Mouse (Mus musculus): ENCODE results near the gene BC052040. TPM values are rescaled to one million over a fixed set of nuclear protein-coding genes. Genes with fewer than 3 reads are reported as not detected.

The BC052040 gene
- polyA plus RNA-seq, 1 experiment from 2014 or later = 18.9 TPM

DNA sequence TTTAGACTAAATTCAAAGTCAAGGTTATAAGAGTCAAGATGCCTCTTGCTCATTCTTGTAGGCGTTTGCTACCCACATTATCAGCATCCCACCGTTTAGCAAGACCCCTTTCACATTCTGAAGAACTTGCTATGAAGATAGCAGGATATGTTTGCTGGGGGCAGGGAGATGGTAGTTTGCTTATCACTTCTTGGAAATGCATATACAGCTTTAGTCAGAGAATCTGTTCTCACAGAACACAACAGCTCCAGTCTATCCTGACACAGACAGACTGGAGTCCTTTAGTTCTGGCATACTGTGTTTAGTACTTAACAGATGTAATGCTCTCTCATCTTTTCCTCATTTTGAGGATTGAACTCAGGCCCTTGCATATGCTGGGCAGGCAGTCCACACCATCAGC is 28.6 kb downstream of the BC052040 start:
- Histone ChIP-seq H3K27me3 (replicated peaks; ENCODE audit: control insufficient read depth, insufficient read depth, low read length) (no peaks in the 10 kb centered on the region), H3K36me3 (ENCODE audit: control insufficient read depth, insufficient read depth, low read length) (no peaks in the 10 kb centered on the region), H3K9me3 (replicated peaks; ENCODE audit: control insufficient read depth, low read length) (no peaks in the 10 kb centered on the region), H3K4me3 (ENCODE audit: low read depth, low read length) (no peak overlapping the region), H3K4me2 (ENCODE audit: low read length) (no peak overlapping the region), H3K4me1 (ENCODE audit: control insufficient read depth, insufficient read depth, low read length) (peaks cover 5% of the 10 kb centered on the region), H3K9ac (ENCODE audit: low read length) (no peak overlapping the region), H3K27ac (ENCODE audit: low read depth, low read length) (no peak overlapping the region)
- WGBS = 88% methylated on average over 2 of the region's 2 CpGs
- DNase-seq (ENCODE audit: low spot score) = no peak
- no peak for ATAC-seq

DNA sequence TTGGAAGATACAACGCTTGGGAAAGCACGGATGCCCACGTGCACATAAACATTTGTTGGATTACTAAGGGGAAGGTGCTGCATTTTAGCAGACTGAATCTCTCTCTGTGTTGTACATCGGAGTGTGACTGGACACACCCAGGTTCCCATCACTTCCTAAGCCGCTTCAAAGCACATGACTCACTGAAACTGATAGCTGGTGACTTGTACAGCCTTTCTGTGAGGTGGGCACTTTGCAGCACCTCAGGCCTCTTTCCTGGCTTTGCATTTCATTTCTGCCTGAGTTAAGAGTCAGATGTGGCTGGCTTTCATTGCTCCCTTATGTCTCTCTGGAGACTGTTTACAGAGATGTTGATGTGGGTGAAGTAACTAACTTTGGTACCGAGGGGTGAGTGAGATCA is 29.0 kb downstream of the BC052040 start:
- WGBS = 95% methylated on average over 6 of the region's 6 CpGs
- Histone ChIP-seq H3K4me2 (ENCODE audit: low read length) (no peak overlapping the region), H3K9ac (ENCODE audit: low read length) (no peak overlapping the region), H3K4me1 (ENCODE audit: control insufficient read depth, insufficient read depth, low read length) (peaks cover 5% of the 10 kb centered on the region), H3K36me3 (ENCODE audit: control insufficient read depth, insufficient read depth, low read length) (no peaks in the 10 kb centered on the region), H3K4me3 (ENCODE audit: low read depth, low read length) (no peak overlapping the region), H3K27ac (ENCODE audit: low read depth, low read length) (no peak overlapping the region), H3K9me3 (replicated peaks; ENCODE audit: control insufficient read depth, low read length) (no peaks in the 10 kb centered on the region), H3K27me3 (replicated peaks; ENCODE audit: control insufficient read depth, insufficient read depth, low read length) (no peaks in the 10 kb centered on the region)
- DNase-seq (ENCODE audit: low spot score) (no peak), ATAC-seq (no peak)

DNA sequence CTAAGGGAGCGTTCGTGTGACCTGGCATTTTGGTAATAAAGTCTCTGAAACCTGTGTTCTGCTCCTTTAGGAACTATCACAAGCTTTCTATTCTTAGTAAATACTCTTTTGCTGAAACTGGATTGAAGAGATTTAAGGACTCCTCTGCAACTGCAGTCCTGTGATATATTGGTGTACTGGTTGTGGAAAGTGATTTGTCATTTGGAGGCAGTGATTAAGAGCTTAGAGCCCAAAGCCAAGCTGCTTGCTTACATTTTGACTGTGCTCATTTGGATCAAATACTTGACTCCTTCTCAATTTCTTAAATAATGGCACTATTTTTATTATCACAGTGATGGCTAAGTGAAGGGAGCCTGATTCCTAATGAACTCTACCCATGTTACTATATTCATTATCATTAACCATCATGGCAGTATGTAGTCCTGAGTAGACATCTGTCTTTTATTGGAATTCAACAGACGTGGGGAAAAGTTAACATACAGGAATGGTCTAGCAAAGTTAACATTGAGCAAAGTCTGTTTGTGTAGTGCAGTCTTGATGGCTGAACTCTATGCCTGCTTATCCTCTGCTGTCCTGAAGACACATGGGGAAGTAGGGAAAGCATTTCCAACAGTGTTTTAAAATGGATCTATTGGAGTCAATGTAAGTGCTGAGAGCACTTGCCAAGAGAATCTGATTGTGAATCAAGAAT is 32.5 kb downstream of the BC052040 start:
- no peaks in the 10 kb centered on the region for H3K4me1 ChIP-seq (ENCODE audit: control insufficient read depth, insufficient read depth, low read length)
- no peak overlapping the region for H3K9ac ChIP-seq (ENCODE audit: low read length)
- ATAC-seq (no peak), DNase-seq (ENCODE audit: low spot score) (no peak)
- no peaks in the 10 kb centered on the region for H3K27me3 ChIP-seq (replicated peaks; ENCODE audit: control insufficient read depth, insufficient read depth, low read length)
- no peak overlapping the region for H3K4me3 ChIP-seq (ENCODE audit: low read depth, low read length)
- H3K9me3 ChIP-seq (replicated peaks; ENCODE audit: control insufficient read depth, low read length) = no peaks in the 10 kb centered on the region
- H3K4me2 ChIP-seq (ENCODE audit: low read length) = no peak overlapping the region
- H3K27ac ChIP-seq (ENCODE audit: low read depth, low read length) = no peak overlapping the region
- H3K36me3 ChIP-seq (ENCODE audit: control insufficient read depth, insufficient read depth, low read length) = no peaks in the 10 kb centered on the region
- 91% methylated on average over 3 of the region's 3 CpGs for WGBS

DNA sequence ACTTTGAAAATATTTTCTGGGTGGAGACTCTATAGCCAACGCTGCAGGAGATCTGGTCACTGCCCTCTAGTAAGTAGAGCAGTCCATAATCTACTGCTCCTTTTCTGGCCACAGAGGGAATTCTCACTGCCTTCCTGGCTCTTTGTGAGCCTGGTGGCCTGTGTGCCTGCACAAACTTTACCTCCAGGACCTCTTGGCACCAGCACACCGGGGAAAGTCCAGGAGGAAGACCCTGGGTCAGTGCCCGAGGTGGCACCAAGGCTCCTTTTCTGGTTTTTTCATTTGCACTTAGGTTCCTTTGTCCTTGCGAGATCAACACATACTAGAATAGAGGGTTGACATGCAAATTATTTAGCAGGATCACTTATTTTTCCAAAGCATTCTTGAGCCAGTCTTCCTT is 47.0 kb downstream of the BC052040 start:
- no peaks in the 10 kb centered on the region for H3K9me3 ChIP-seq (replicated peaks; ENCODE audit: control insufficient read depth, low read length)
- H3K4me1 ChIP-seq (ENCODE audit: control insufficient read depth, insufficient read depth, low read length) = 0 out of 2 replicates have a peak, but pooled peaks cover 3% of the 10 kb centered on the region
- H3K4me2 ChIP-seq (ENCODE audit: low read length) = no peak overlapping the region
- no peak for ATAC-seq
- no peak overlapping the region for H3K27ac ChIP-seq (ENCODE audit: low read depth, low read length)
- no peak overlapping the region for H3K9ac ChIP-seq (ENCODE audit: low read length)
- H3K36me3 ChIP-seq (ENCODE audit: control insufficient read depth, insufficient read depth, low read length) = no peaks in the 10 kb centered on the region
- no peak for DNase-seq (ENCODE audit: low spot score)
- H3K27me3 ChIP-seq (replicated peaks; ENCODE audit: control insufficient read depth, insufficient read depth, low read length) = no peaks in the 10 kb centered on the region
- WGBS = 90% methylated on average over 4 of the region's 4 CpGs
- no peak overlapping the region for H3K4me3 ChIP-seq (ENCODE audit: low read depth, low read length)

DNA sequence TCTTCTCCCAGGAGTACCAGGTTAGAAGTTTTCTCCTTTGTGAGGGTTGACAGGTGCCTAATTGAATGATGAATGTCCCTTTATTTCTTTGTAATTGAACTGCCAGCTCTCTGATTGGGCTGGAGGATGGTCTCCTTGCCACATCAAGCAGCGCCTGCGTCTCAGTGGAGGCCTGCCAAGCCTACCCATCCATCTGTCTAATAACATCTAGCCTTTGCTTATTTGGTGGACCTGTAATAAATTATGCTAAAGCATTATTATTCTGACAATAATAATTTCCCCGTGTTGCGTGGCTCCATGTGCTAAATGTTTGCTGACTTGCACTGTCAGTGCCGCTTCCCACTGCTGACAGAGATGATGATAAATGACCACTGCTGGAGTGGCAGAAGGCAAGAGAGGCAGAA is 49.5 kb downstream of the BC052040 start:
- no peak overlapping the region for H3K9ac ChIP-seq (ENCODE audit: low read length)
- no peak overlapping the region for H3K27ac ChIP-seq (ENCODE audit: low read depth, low read length)
- DNase-seq (ENCODE audit: low spot score) (peak; percentile 40), ATAC-seq (no peak)
- H3K9me3 ChIP-seq (replicated peaks; ENCODE audit: control insufficient read depth, low read length) = no peaks in the 10 kb centered on the region
- H3K4me2 ChIP-seq (ENCODE audit: low read length) = no peak overlapping the region
- H3K27me3 ChIP-seq (replicated peaks; ENCODE audit: control insufficient read depth, insufficient read depth, low read length) = no peaks in the 10 kb centered on the region
- no peak overlapping the region for H3K4me3 ChIP-seq (ENCODE audit: low read depth, low read length)
- 41% methylated on average over 5 of the region's 5 CpGs for WGBS
- H3K4me1 ChIP-seq (ENCODE audit: control insufficient read depth, insufficient read depth, low read length) = 0 out of 2 replicates have a peak, but pooled peaks cover 3% of the 10 kb centered on the region
- H3K36me3 ChIP-seq (ENCODE audit: control insufficient read depth, insufficient read depth, low read length) = no peaks in the 10 kb centered on the region

GRCm38 (mm10) chr2:115631826-115632225 is 50.3 kb downstream of the BC052040 start:
- Histone ChIP-seq H3K4me1 (ENCODE audit: control insufficient read depth, insufficient read depth, low read length) (0 out of 2 replicates have a peak, but pooled peaks cover 3% of the 10 kb centered on the region), H3K4me2 (ENCODE audit: low read length) (no peak overlapping the region), H3K27me3 (replicated peaks; ENCODE audit: control insufficient read depth, insufficient read depth, low read length) (no peaks in the 10 kb centered on the region), H3K27ac (ENCODE audit: low read depth, low read length) (no peak overlapping the region), H3K4me3 (ENCODE audit: low read depth, low read length) (no peak overlapping the region), H3K9me3 (replicated peaks; ENCODE audit: control insufficient read depth, low read length) (no peaks in the 10 kb centered on the region), H3K36me3 (ENCODE audit: control insufficient read depth, insufficient read depth, low read length) (no peaks in the 10 kb centered on the region), H3K9ac (ENCODE audit: low read length) (no peak overlapping the region)
- ATAC-seq (no peak), DNase-seq (ENCODE audit: low spot score) (no peak)
- WGBS = 87% methylated on average over 4 of the region's 4 CpGs

DNA sequence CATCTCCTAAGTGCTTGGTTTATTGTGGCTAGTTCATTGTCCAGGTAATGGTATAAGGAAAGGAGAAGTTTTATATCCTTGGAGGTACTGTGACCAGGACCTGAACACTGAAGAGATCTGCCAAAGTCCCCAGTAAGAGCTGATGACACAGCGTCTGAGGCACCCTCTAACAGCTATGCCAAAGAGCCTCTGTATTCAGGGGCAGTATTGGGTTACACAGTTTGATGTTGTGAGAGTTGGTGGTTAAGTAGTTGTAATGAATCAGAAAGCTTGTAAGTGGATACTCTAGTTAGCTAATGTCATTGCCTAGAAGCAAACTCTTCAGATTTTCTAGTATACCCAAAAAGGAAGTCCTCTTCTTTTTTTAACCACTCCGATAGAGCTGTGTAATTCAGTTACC is 68.7 kb downstream of the BC052040 start:
- WGBS = 83% methylated on average over 2 of the region's 2 CpGs
- ATAC-seq (no peak), DNase-seq (ENCODE audit: low spot score) (no peak)

GRCm38 (mm10) chr2:115659712-115660111 is 78.2 kb downstream of the BC052040 start:
- no peak overlapping the region for H3K4me3 ChIP-seq (ENCODE audit: low read depth, low read length)
- 18% methylated on average over 8 of the region's 8 CpGs for WGBS

More for the DNA sequence above, 68.7 kb downstream of the BC052040 start:
- no peak overlapping the region for H3K27ac ChIP-seq (ENCODE audit: low read depth, low read length)
- H3K4me3 ChIP-seq (ENCODE audit: low read depth, low read length) = no peak overlapping the region
- no peak overlapping the region for H3K9ac ChIP-seq (ENCODE audit: low read length)
- no peaks in the 10 kb centered on the region for H3K27me3 ChIP-seq (replicated peaks; ENCODE audit: control insufficient read depth, insufficient read depth, low read length)
- peaks cover 3% of the 10 kb centered on the region; the same call in 1 of the 2 replicates for H3K4me1 ChIP-seq (ENCODE audit: control insufficient read depth, insufficient read depth, low read length)
- H3K36me3 ChIP-seq (ENCODE audit: control insufficient read depth, insufficient read depth, low read length) = no peaks in the 10 kb centered on the region
- no peak overlapping the region for H3K4me2 ChIP-seq (ENCODE audit: low read length)
- no peaks in the 10 kb centered on the region for H3K9me3 ChIP-seq (replicated peaks; ENCODE audit: control insufficient read depth, low read length)

More at GRCm38 (mm10) chr2:115659712-115660111, 78.2 kb downstream of the BC052040 start:
- Histone ChIP-seq H3K9ac (ENCODE audit: low read length) (no peak overlapping the region), H3K4me2 (ENCODE audit: low read length) (no peak overlapping the region), H3K27me3 (replicated peaks; ENCODE audit: control insufficient read depth, insufficient read depth, low read length) (no peaks in the 10 kb centered on the region), H3K4me1 (ENCODE audit: control insufficient read depth, insufficient read depth, low read length) (peaks cover 37% of the 10 kb centered on the region), H3K9me3 (replicated peaks; ENCODE audit: control insufficient read depth, low read length) (no peaks in the 10 kb centered on the region), H3K36me3 (ENCODE audit: control insufficient read depth, insufficient read depth, low read length) (no peaks in the 10 kb centered on the region; the same call in 1 of the 2 replicates), H3K27ac (ENCODE audit: low read depth, low read length) (peak overlapping the region; percentile 74; the same call in 1 of the 2 replicates)
- ATAC-seq (peak; percentile 70), DNase-seq (ENCODE audit: low spot score) (peak; percentile 83)
